Mouse (Mus musculus) midbrain, embryonic 13.5 days (tissue): ENCODE measurements around the gene Mbtps1. TPM values are rescaled to one million over a fixed set of nuclear protein-coding genes. Genes with fewer than 3 reads are reported as not detected.
A peak's percentile ranks its signal among the peaks of the same experiment; 100 is the strongest.

Source experiments
- ATAC-seq: fragments of 200-750 bp; cut with Nextera tagmentation; 2 replicates; pipeline ENCODE4 v1.8.0; 2017; ENCODE audit warnings: mild to moderate bottlenecking, moderate TSS enrichment, moderate library complexity
- H3K27ac ChIP-seq: fragments of 300-500 bp; sonication (generic); 2 replicates; pipeline ENCODE4 v1.5.1; 2015; ENCODE audit warnings: inconsistent platforms, mild to moderate bottlenecking, moderate library complexity
- H3K27me3 ChIP-seq: fragments of 300-500 bp; sonication (generic); 2 replicates; pipeline ENCODE4 v1.6.1; 2015; ENCODE audit warnings: mild to moderate bottlenecking, inconsistent platforms
- H3K36me3 ChIP-seq: fragments of 300-500 bp; sonication (generic); 2 replicates; pipeline ENCODE4 v1.6.1; 2015; ENCODE audit warnings: mild to moderate bottlenecking, inconsistent platforms
- H3K4me1 ChIP-seq: fragments of 300-500 bp; sonication (generic); replicated peaks from 2 replicates; pipeline ENCODE4 v1.6.1; 2015; ENCODE audit warnings: inconsistent platforms
- H3K4me2 ChIP-seq: fragments of 300-500 bp; sonication (generic); replicated peaks from 2 replicates; pipeline ENCODE4 v1.6.1; 2015; ENCODE audit warnings: moderate library complexity, mild to moderate bottlenecking, inconsistent platforms
- H3K4me3 ChIP-seq: fragments of 300-500 bp; sonication (generic); replicated peaks from 2 replicates; pipeline ENCODE4 v1.5.1; 2015; ENCODE audit warnings: mild to moderate bottlenecking, inconsistent platforms
- H3K9ac ChIP-seq: fragments of 300-500 bp; sonication (generic); replicated peaks from 2 replicates; pipeline ENCODE4 v1.6.1; 2015; ENCODE audit warnings: mild to moderate bottlenecking, inconsistent platforms
- H3K9me3 ChIP-seq: fragments of 300-500 bp; sonication (generic); 2 replicates; pipeline ENCODE4 v1.6.1; 2016; ENCODE audit warnings: mild to moderate bottlenecking, inconsistent platforms
- WGBS: fragments of 180-500 bp; shearing (Covaris S2); methylation state at CpG from one replicate; pipeline ENCODE4 v1.1.7; 2015; 5-methylcytosine and 5-hydroxymethylcytosine counted together
- polyA plus RNA-seq: library from polyadenylated mRNA; unstranded; fragments of >200 nt; fragmentation: Nextera tagmentation; extraction: Ambion mirVana; gene quantifications from 2 replicates; pipeline ENCODE4 v1.2.1, GENCODE M21; 2015

Gene Mbtps1
- polyA plus RNA-seq, 1 experiment from 2014 or later, result 70.4 TPM

DNA sequence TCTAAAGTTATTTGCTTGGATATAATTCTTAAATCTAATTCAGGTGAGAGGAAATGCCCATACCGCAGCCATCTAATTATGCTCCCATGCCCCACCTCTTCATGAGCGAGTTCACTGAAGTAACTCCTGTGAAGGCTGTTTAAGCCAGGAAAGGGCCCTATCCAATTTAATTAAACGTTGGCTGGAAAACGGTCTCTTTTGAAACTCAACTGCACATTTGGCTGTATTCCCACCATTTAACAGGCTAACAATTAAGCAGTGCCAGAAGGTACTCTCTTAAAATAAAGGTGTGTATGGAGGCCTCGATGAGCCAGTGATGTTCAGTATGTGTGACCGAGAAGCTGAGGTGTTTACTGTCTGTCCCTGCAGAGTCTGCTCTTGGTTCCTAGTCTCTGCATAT, 2.7 kb downstream of the Mbtps1 start:
- Histone ChIP-seq H3K27ac (no peak overlapping the region), H3K4me1 (peaks cover 40% of the 10 kb centered on the region), H3K9ac (no peak overlapping the region), H3K27me3 (no peaks in the 10 kb centered on the region), H3K4me2 (no peak overlapping the region), H3K36me3 (peaks cover 6% of the 10 kb centered on the region), H3K4me3 (no peak overlapping the region), H3K9me3 (no peaks in the 10 kb centered on the region)
- no peak for ATAC-seq
- 90% methylated on average over 6 of the region's 6 CpGs for WGBS

DNA sequence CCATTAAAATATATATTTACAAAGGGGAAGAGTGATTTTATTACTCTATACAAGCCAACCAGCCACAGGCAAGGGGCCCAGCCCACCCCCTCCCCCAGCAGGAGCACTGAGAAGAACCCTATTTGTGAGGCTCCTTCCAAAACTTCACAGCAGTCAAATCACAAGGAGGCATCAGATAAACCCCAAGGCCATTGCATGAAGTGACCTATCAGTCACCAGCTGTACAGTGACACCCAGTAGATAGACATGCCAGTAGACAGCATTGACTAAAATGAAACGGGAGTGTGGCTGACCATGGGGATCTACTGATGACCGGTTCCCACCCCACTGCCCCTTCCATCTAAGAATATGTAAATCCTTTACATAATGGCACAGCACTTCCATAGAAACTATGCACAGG, 5.6 kb downstream of the Mbtps1 start:
- H3K9ac ChIP-seq, result no peak overlapping the region
- no peaks in the 10 kb centered on the region for H3K9me3 ChIP-seq
- H3K27ac ChIP-seq, result no peak overlapping the region
- H3K4me3 ChIP-seq, result no peak overlapping the region
- ATAC-seq, result no peak
- H3K4me2 ChIP-seq, result no peak overlapping the region
- H3K4me1 ChIP-seq, result peaks cover 35% of the 10 kb centered on the region
- H3K36me3 ChIP-seq, result no peaks in the 10 kb centered on the region
- no peaks in the 10 kb centered on the region for H3K27me3 ChIP-seq
- 68% methylated on average over 2 of the region's 2 CpGs for WGBS

DNA sequence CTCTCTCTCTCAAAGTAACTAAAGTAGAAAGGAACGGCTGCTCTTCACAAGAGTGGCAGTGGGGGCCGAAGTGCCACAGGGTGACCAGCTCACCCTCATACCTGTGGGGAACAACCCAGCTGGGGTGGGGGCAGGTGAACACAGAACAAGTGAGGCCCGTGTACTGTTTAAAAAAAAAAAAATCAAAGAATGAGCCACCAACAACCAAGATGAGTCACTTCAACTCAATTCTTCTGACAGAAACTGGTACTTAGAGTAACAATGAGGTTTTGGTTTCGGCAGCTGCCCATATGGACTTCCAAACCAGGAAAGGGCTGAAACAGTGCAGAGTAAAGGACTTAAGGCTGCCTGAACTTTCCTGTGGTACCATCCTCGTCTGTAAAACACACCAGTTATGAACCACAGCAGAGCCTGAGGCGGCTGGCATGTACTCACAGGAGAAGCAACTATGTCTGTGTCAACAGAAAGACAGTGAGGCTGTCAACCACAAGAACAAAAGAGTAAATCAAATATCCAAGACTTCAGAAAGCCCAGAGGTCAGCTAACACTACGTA, 9.9 kb downstream of the Mbtps1 start:
- no peak for ATAC-seq
- no peak overlapping the region for H3K4me3 ChIP-seq
- no peaks in the 10 kb centered on the region for H3K9me3 ChIP-seq
- H3K27me3 ChIP-seq, result no peaks in the 10 kb centered on the region
- 87% methylated on average over 7 of the region's 7 CpGs for WGBS
- no peak overlapping the region for H3K9ac ChIP-seq
- H3K4me2 ChIP-seq, result no peak overlapping the region
- 0 out of 2 replicates have a peak, but pooled peaks cover under 1% of the 10 kb centered on the region for H3K4me1 ChIP-seq
- no peak overlapping the region for H3K27ac ChIP-seq
- peaks cover 37% of the 10 kb centered on the region for H3K36me3 ChIP-seq

DNA sequence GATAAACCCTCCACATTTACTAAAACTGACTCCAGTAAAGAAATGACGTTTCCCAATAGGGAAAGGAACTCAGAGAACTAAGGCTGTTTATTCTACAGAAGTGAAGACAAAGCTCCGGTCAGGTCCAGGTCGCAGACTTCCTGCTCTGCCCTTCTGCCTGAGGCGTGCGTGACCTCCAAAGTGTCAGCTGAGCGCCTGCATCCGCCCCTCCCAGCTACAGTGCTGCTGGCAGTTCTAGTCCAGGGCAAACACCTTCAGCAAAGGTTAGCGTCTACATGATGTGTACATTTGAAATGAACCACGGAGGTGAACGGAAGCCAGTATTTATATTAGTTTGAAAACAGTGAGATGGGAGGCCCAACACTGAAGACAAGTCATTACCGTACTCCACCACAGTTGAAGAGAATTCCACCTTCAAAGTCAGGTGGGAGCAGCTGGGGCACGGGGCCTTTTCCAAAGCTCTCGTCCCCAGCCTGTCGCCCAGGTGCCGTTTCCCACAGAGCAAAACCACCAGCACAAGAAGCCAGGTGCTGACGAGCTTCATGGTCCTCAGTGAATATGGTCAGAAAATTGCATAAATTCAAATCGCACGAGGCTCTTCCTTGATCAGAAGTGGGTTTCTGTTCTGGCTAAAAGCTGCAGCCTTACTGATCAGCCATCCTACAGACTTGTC, 11.4 kb downstream of the Mbtps1 start:
- no peak overlapping the region for H3K27ac ChIP-seq
- WGBS, result 91% methylated on average over 18 of the region's 18 CpGs
- no peaks in the 10 kb centered on the region for H3K27me3 ChIP-seq
- H3K4me1 ChIP-seq, result no peaks in the 10 kb centered on the region
- H3K9me3 ChIP-seq, result no peaks in the 10 kb centered on the region
- ATAC-seq, result no peak
- H3K4me3 ChIP-seq, result no peak overlapping the region
- peaks cover 51% of the 10 kb centered on the region for H3K36me3 ChIP-seq
- no peak overlapping the region for H3K4me2 ChIP-seq
- H3K9ac ChIP-seq, result no peak overlapping the region

DNA sequence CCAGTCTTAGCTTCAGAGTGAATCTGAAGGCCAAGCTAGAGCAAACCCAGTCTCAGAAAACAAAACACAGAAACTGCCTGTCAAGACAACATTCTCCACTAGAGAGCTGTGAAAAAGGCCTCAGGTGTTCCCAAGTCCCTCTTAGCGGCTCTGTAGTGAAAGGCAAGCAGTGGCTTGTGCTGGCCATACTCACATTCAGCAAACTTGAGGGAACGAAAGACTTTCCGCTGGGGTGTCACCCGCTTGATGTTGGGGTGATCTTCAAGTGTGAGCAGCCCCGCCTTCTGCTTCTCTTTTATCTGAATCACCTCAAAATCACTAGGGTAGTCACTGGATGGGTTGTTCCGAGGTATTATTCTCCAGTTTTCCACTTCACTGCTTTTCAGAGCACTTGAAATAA, 12.7 kb downstream of the Mbtps1 start:
- ATAC-seq, result no peak
- Histone ChIP-seq H3K4me1 (no peaks in the 10 kb centered on the region), H3K27ac (no peak overlapping the region), H3K9ac (no peak overlapping the region), H3K27me3 (no peaks in the 10 kb centered on the region), H3K9me3 (no peaks in the 10 kb centered on the region), H3K4me2 (no peak overlapping the region), H3K4me3 (no peak overlapping the region), H3K36me3 (peaks cover 65% of the 10 kb centered on the region)
- 87% methylated on average over 6 of the region's 6 CpGs for WGBS

DNA sequence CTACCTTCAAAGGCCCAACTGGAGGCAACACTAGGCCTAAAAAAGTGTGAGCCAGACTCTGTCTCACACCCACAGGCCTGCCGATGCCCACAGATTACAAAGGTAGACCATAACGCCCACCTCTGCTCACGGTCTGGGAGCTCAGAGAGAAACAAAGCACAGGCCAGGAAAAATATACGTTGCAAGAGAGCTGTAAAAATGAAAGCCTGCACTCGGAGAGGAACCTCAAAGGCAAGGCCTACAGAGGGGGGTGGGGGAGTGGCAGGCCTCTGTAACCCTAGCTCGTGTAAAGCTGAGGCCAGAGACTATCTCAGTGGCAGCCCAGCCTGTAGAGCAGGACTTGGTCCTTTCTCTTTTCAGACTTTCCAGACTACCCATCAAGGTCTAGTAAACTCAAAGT, 13.4 kb downstream of the Mbtps1 start:
- H3K27ac ChIP-seq, result no peak overlapping the region
- H3K4me1 ChIP-seq, result no peaks in the 10 kb centered on the region
- peaks cover 71% of the 10 kb centered on the region for H3K36me3 ChIP-seq
- ATAC-seq, result no peak
- no peak overlapping the region for H3K9ac ChIP-seq
- no peaks in the 10 kb centered on the region for H3K9me3 ChIP-seq
- 81% methylated on average over 6 of the region's 6 CpGs for WGBS
- H3K27me3 ChIP-seq, result no peaks in the 10 kb centered on the region
- H3K4me2 ChIP-seq, result no peak overlapping the region
- no peak overlapping the region for H3K4me3 ChIP-seq

DNA sequence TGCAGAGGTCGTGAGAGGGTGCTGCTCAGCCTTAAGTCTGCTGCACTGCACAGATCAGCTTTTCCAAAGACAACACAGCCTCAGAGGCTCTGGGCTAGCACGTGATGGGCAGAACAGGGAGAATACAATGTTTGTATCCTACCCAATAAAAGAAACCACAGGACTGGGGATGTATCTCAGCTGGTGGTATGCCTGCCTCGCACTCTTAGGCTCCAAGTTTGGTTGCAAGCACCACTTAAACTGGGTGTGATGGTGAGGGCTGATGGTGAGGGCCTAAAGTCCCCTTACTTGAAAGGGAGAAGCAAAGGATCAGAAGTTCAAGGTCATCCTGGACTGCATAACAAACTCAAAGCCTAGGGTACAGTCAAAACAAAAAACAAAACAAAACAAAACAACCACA, 13.9 kb downstream of the Mbtps1 start:
- no peak overlapping the region for H3K27ac ChIP-seq
- no peaks in the 10 kb centered on the region for H3K9me3 ChIP-seq
- H3K4me1 ChIP-seq, result no peaks in the 10 kb centered on the region
- H3K9ac ChIP-seq, result no peak overlapping the region
- H3K4me2 ChIP-seq, result no peak overlapping the region
- H3K36me3 ChIP-seq, result peaks cover 77% of the 10 kb centered on the region
- H3K27me3 ChIP-seq, result no peaks in the 10 kb centered on the region
- ATAC-seq, result no peak
- 91% methylated on average over 3 of the region's 3 CpGs for WGBS
- H3K4me3 ChIP-seq, result no peak overlapping the region

DNA sequence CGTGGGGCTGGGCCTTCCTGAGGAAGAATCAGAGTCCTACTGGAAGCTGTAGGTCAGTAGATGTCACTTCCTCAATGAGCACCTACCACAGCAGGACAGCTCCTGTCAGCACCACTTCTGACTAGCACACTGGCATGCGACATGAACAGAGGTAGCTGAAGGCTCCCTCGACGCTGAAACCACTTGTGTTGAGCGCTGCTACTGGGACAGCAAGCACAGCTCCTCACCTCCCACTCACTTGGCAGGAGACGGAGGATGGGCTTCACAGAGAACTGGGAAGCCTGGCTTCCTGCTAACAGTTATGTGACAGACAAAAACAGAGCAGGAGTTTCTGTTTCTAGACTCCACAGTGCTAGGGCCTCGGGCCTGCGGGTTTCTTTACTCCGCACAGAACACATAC, 26.6 kb downstream of the Mbtps1 start:
- Histone ChIP-seq H3K4me1 (peaks cover 7% of the 10 kb centered on the region), H3K4me3 (no peak overlapping the region), H3K9ac (no peak overlapping the region), H3K36me3 (peaks cover 94% of the 10 kb centered on the region), H3K4me2 (no peak overlapping the region), H3K27ac (no peak overlapping the region), H3K9me3 (no peaks in the 10 kb centered on the region), H3K27me3 (no peaks in the 10 kb centered on the region)
- ATAC-seq, result no peak
- 91% methylated on average over 9 of the region's 9 CpGs for WGBS

DNA sequence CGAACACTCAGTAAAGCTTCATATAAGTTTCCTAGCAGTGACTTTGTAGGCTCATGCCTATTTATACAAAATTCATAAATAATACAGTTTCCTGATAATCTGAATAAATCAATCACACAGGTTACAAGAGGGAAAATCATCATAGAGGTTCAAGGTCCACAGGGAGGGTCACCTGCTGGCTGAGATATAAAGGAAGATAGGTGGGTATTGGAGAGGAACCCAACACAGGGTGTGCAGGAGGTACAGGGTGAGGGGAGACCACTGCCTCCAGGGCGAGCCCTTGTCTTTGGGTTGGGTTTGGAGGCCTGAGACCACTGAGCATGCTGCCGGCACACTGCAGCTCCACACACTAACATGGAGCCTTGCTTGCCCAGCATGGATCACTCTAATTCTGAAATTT, 27.1 kb downstream of the Mbtps1 start:
- Histone ChIP-seq H3K9ac (no peak overlapping the region), H3K27ac (no peak overlapping the region), H3K4me2 (no peak overlapping the region), H3K4me1 (peaks cover 7% of the 10 kb centered on the region), H3K36me3 (peaks cover 94% of the 10 kb centered on the region), H3K27me3 (no peaks in the 10 kb centered on the region), H3K9me3 (no peaks in the 10 kb centered on the region), H3K4me3 (no peak overlapping the region)
- no peak for ATAC-seq
- WGBS, result 95% methylated on average over 3 of the region's 3 CpGs

DNA sequence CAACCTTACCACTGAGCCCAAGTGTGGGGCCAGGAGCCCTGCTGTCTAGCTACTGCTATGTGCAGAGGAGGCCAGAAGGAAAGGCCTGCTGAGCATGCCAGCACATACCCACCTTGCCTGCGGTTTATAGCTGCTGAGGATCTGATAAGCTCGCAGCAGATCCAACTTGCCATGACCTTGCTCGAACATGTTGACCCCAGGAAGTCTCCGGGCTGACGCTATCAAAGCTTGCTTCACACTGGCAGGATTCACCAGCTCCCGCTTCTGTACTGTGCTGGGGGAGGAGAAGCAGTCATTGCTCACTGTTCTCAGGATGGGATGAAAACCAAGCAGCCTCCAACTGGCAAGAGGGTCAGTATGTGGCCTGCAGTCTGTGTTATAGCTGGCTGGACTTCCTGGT, 27.6 kb downstream of the Mbtps1 start:
- Histone ChIP-seq H3K4me3 (no peak overlapping the region), H3K9ac (no peak overlapping the region), H3K4me1 (peaks cover 7% of the 10 kb centered on the region), H3K27me3 (no peaks in the 10 kb centered on the region), H3K36me3 (peaks cover 90% of the 10 kb centered on the region), H3K27ac (no peak overlapping the region), H3K9me3 (no peaks in the 10 kb centered on the region), H3K4me2 (no peak overlapping the region)
- whole genome bisulfite sequencing, result 95% methylated on average over 6 of the region's 6 CpGs
- ATAC-seq, result no peak

DNA sequence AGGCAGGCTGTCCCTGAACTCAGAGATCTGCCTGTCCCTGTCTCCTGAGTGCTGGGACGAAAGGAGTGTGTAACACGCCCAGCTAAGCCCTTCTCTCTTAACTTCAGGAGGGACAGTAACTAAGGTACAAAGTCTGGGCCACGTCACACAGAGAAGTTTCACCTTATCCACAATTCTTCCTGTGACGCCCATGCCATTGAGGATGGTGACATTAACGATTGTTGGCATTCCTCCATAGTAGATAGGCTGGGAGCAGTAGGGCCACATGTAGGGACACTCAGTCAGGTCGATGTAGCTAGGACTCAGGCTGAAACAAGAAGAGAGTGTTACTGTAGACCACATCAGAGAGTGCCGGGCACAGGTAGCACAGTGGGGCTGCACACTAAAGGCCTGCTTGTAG, 29.8 kb downstream of the Mbtps1 start:
- Histone ChIP-seq H3K4me2 (no peak overlapping the region), H3K9ac (no peak overlapping the region), H3K27ac (no peak overlapping the region), H3K9me3 (no peaks in the 10 kb centered on the region), H3K4me3 (no peak overlapping the region), H3K4me1 (no peaks in the 10 kb centered on the region), H3K27me3 (no peaks in the 10 kb centered on the region), H3K36me3 (peaks cover 92% of the 10 kb centered on the region)
- 95% methylated on average over 7 of the region's 7 CpGs for WGBS
- ATAC-seq, result no peak

DNA sequence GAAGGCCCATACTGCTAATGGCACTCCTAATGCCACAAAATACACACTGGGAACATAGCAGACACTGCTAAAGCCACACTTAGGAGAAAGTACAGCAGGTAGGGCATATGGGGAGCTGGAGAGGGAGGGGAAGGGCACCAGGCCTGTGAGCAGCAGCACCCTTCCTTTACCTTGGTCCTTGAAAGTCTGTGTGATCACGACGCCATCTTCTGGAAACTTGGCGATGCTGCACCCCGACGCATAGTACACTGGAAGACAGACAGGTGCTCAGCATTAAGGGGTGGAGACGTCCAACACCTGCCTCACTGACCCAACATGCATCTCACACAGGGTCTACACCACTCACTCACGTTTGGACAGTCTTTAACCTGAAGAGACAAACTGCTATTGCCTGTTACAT, 38.4 kb downstream of the Mbtps1 start:
- Histone ChIP-seq H3K4me2 (no peak overlapping the region), H3K4me3 (no peak overlapping the region), H3K4me1 (peaks cover 20% of the 10 kb centered on the region), H3K9ac (no peak overlapping the region), H3K36me3 (peaks cover 96% of the 10 kb centered on the region), H3K27ac (no peak overlapping the region), H3K9me3 (no peaks in the 10 kb centered on the region), H3K27me3 (no peaks in the 10 kb centered on the region)
- no peak for ATAC-seq
- 75% methylated on average over 7 of the region's 7 CpGs for WGBS

DNA sequence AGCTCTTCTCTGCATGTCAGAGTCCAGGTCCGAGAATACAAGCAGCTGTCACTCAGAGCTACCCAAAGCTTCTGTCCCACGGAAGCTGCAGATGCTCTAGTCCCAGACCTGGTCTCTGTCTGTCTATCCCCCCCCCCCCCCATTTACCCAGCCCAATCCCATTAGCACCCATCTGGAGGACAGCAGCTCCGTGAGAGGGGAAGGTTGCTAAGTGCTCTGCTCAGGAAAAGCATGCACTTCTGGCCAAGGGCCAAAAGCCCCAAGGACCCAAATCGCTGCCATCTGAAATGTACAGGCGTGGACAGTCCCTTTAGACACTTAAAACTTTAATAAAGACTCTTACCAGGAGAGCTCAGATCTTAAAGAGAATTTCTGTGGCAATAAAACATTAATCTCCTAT, 41.9 kb downstream of the Mbtps1 start:
- H3K27me3 ChIP-seq, result no peaks in the 10 kb centered on the region
- peaks cover 99% of the 10 kb centered on the region for H3K36me3 ChIP-seq
- 53% methylated on average over 5 of the region's 5 CpGs for WGBS
- 0 out of 2 replicates have a peak, but pooled peaks have one; percentile 21 for ATAC-seq
- no peaks in the 10 kb centered on the region for H3K9me3 ChIP-seq
- H3K4me3 ChIP-seq, result no peak overlapping the region
- H3K4me2 ChIP-seq, result no peak overlapping the region
- no peak overlapping the region for H3K9ac ChIP-seq
- no peak overlapping the region for H3K27ac ChIP-seq
- H3K4me1 ChIP-seq, result peaks cover 22% of the 10 kb centered on the region
